Mouse (Mus musculus) forebrain, embryonic 14.5 days (tissue): ENCODE results near the gene Aip. TPM values are rescaled to one million over a fixed set of nuclear protein-coding genes. Genes with fewer than 3 reads are reported as not detected.

Experiments used
- ATAC-seq: fragments of 200-750 bp; cut with Nextera tagmentation; 2 replicates; pipeline ENCODE4 v1.8.0; 2017; ENCODE audit warnings: mild to moderate bottlenecking, moderate library complexity
- DNase-seq: peaks from one replicate; pipeline ENCODE4 v3.0.0-alpha.2; 2015; ENCODE audit warnings: low spot score
- H3K27ac ChIP-seq: fragments of 300-500 bp; sonication (generic); 2 replicates; pipeline ENCODE4 v1.5.1; 2014; ENCODE audit warnings: low read depth, mild to moderate bottlenecking, control low read depth, low read length, moderate library complexity
- H3K27me3 ChIP-seq: fragments of 300-500 bp; sonication (generic); replicated peaks from 2 replicates; pipeline ENCODE4 v1.6.1; 2014; ENCODE audit warnings: low read length, control low read depth, mixed read lengths; ENCODE audit not compliant: control insufficient read depth, insufficient read depth
- H3K36me3 ChIP-seq: fragments of 300-500 bp; sonication (generic); 2 replicates; pipeline ENCODE4 v1.6.1; 2014; ENCODE audit warnings: low read length, control low read depth; ENCODE audit not compliant: control insufficient read depth, insufficient read depth
- H3K4me1 ChIP-seq: fragments of 300-500 bp; sonication (generic); 2 replicates; pipeline ENCODE4 v1.6.1; 2014; ENCODE audit warnings: antibody characterized with exemption, low read length, control low read depth; ENCODE audit not compliant: control insufficient read depth, insufficient read depth
- H3K4me2 ChIP-seq: fragments of 300-500 bp; sonication (generic); 2 replicates; pipeline ENCODE4 v1.6.1; 2014; ENCODE audit warnings: mild to moderate bottlenecking, control low read depth, low read length
- H3K4me3 ChIP-seq: fragments of 300-500 bp; sonication (generic); 2 replicates; pipeline ENCODE4 v1.5.1; 2014; ENCODE audit warnings: low read depth, low read length, control low read depth
- H3K9ac ChIP-seq: fragments of 300-500 bp; sonication (generic); 2 replicates; pipeline ENCODE4 v1.6.1; 2014; ENCODE audit warnings: mild to moderate bottlenecking, low read length, control low read depth, moderate library complexity
- H3K9me3 ChIP-seq: fragments of 300-500 bp; sonication (generic); replicated peaks from 2 replicates; pipeline ENCODE4 v1.6.1; 2016; ENCODE audit warnings: low read length, control low read depth, mixed read lengths; ENCODE audit not compliant: control insufficient read depth
- WGBS: fragments of 180-500 bp; shearing (Covaris S2); extraction: QIAGEN DNeasy Blood & Tissue Kit; methylation state at CpG from one replicate; pipeline ENCODE4 v1.1.7; 2014; 5-methylcytosine and 5-hydroxymethylcytosine counted together
- polyA plus RNA-seq: library from polyadenylated mRNA; unstranded; fragments of >200 nt; fragmentation: Nextera tagmentation; extraction: Ambion mirVana; gene quantifications from 2 replicates; pipeline ENCODE4 v1.2.1, GENCODE M21; 2014

Gene Aip
- polyA plus RNA-seq, 1 experiment from 2014 or later: 85.2 TPM

GRCm38 (mm10) chr19:4087090-4087489, 38.6 kb downstream of the Aip start:
- H3K36me3 ChIP-seq: no peaks in the 10 kb centered on the region
- ATAC-seq (no peak), DNase-seq (no peak)
- no peaks in the 10 kb centered on the region for H3K4me1 ChIP-seq
- 84% methylated on average over 5 of the region's 5 CpGs for WGBS
- H3K9me3 ChIP-seq: no peaks in the 10 kb centered on the region
- H3K27me3 ChIP-seq: no peaks in the 10 kb centered on the region
- H3K4me2 ChIP-seq: no peak overlapping the region
- H3K27ac ChIP-seq: no peak overlapping the region
- H3K4me3 ChIP-seq: no peak overlapping the region
- no peak overlapping the region for H3K9ac ChIP-seq

DNA sequence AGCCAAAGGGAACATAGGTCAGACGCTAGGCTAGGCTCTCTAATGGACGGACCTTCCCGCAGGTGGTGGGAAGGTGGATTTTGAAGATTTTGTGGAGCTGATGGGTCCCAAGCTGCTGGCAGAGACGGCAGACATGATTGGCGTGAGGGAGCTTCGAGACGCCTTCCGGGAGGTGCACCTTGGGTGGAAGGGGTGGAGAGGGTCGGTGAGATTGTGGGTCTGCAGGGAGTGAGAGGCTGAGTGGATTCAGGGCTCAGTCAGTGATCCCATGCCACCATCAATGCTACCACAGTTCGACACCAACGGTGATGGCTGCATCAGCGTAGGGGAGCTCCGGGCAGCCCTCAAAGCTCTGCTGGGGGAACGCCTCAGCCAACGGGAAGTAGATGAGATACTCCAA, 39.5 kb downstream of the Aip start:
- Histone ChIP-seq H3K9ac (no peak overlapping the region), H3K27me3 (no peaks in the 10 kb centered on the region), H3K4me3 (no peak overlapping the region), H3K4me1 (no peaks in the 10 kb centered on the region), H3K9me3 (no peaks in the 10 kb centered on the region), H3K4me2 (no peak overlapping the region), H3K27ac (no peak overlapping the region), H3K36me3 (no peaks in the 10 kb centered on the region)
- DNase-seq: no peak
- 91% methylated on average over 15 of the region's 15 CpGs for WGBS
- no peak for ATAC-seq

GRCm38 (mm10) chr19:4084984-4085383, 40.7 kb downstream of the Aip start:
- DNase-seq (no peak), ATAC-seq (no peak)
- 75% methylated on average over 1 of the region's 1 CpGs for WGBS
- H3K27me3 ChIP-seq: no peaks in the 10 kb centered on the region
- H3K36me3 ChIP-seq: no peaks in the 10 kb centered on the region
- H3K4me1 ChIP-seq: no peaks in the 10 kb centered on the region
- H3K9me3 ChIP-seq: no peaks in the 10 kb centered on the region
- H3K9ac ChIP-seq: no peak overlapping the region
- no peak overlapping the region for H3K4me2 ChIP-seq
- no peak overlapping the region for H3K27ac ChIP-seq
- H3K4me3 ChIP-seq: no peak overlapping the region

GRCm38 (mm10) chr19:4083826-4084225, 41.8 kb downstream of the Aip start:
- Histone ChIP-seq H3K27me3 (no peaks in the 10 kb centered on the region), H3K36me3 (no peaks in the 10 kb centered on the region), H3K4me1 (no peaks in the 10 kb centered on the region), H3K27ac (no peak overlapping the region), H3K4me2 (no peak overlapping the region), H3K4me3 (no peak overlapping the region), H3K9ac (no peak overlapping the region), H3K9me3 (no peaks in the 10 kb centered on the region)
- DNase-seq (no peak), ATAC-seq (no peak)
- WGBS: 31% methylated on average over 7 of the region's 8 CpGs

- Histone ChIP-seq H3K4me1 (no peaks in the 10 kb centered on the region), H3K4me3 (no peak overlapping the region), H3K9ac (no peak overlapping the region), H3K4me2 (no peak overlapping the region), H3K36me3 (no peaks in the 10 kb centered on the region), H3K27ac (no peak overlapping the region), H3K27me3 (no peaks in the 10 kb centered on the region), H3K9me3 (no peaks in the 10 kb centered on the region)
- WGBS: 63% methylated on average over 7 of the region's 7 CpGs
- DNase-seq (no peak), ATAC-seq (no peak)
Observed at GRCm38 (mm10) chr19:4083316-4083715, 42.3 kb downstream of the Aip start.

- no peak overlapping the region for H3K4me3 ChIP-seq
- H3K4me1 ChIP-seq: no peaks in the 10 kb centered on the region
- no peak for ATAC-seq
- H3K9me3 ChIP-seq: no peaks in the 10 kb centered on the region
- no peak overlapping the region for H3K27ac ChIP-seq
- WGBS: 81% methylated on average over 11 of the region's 11 CpGs
- H3K9ac ChIP-seq: no peak overlapping the region
- no peaks in the 10 kb centered on the region for H3K27me3 ChIP-seq
- no peaks in the 10 kb centered on the region for H3K36me3 ChIP-seq
- no peak for DNase-seq
- H3K4me2 ChIP-seq: no peak overlapping the region
Observed at GRCm38 (mm10) chr19:4082219-4082965, 43.3 kb downstream of the Aip start.

GRCm38 (mm10) chr19:4081394-4081793, 44.3 kb downstream of the Aip start, which contains the start of gene Cabp2:
Gene Cabp2, plus strand, starts transcription at chr19:4081578.
- 60% methylated on average over 3 of the region's 3 CpGs for WGBS
- ATAC-seq (no peak), DNase-seq (no peak)
- Histone ChIP-seq H3K9ac (no peak within 1 kb of the TSS), H3K4me2 (no peak within 1 kb of the TSS), H3K4me1 (no peaks in the 10 kb centered on the region), H3K36me3 (no peaks in the 10 kb centered on the region), H3K4me3 (no peak within 1 kb of the TSS), H3K9me3 (no peaks in the 10 kb centered on the region), H3K27ac (no peak within 1 kb of the TSS), H3K27me3 (no peaks in the 10 kb centered on the region)

- H3K4me3 ChIP-seq: no peak overlapping the region
- no peak overlapping the region for H3K4me2 ChIP-seq
- H3K36me3 ChIP-seq: no peaks in the 10 kb centered on the region
- no peaks in the 10 kb centered on the region for H3K4me1 ChIP-seq
- no peaks in the 10 kb centered on the region for H3K9me3 ChIP-seq
- DNase-seq (no peak), ATAC-seq (no peak)
- no peaks in the 10 kb centered on the region for H3K27me3 ChIP-seq
- WGBS: 67% methylated on average over 8 of the region's 8 CpGs
- H3K9ac ChIP-seq: no peak overlapping the region
- no peak overlapping the region for H3K27ac ChIP-seq
Observed at GRCm38 (mm10) chr19:4080511-4081009, 45.1 kb downstream of the Aip start.

DNA sequence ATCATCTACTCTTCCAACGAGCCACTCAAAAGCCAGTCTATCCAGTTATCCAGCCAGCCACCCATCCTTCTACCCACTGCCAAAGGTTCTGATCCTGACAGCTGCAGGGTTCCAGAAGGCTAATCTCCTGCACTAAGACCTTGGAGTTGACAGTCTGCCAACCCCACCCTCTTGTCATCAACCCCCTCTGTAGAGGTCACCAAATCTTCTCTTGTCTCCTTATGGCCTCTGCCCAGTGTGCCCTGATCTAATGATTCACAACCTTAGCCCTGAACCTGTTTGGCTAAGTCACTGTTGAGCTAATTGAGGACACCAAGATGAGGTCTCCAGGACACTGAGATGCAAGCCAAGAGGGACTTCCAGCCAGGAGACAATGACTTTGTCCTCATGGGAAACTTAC, 46.1 kb downstream of the Aip start:
- no peaks in the 10 kb centered on the region for H3K27me3 ChIP-seq
- DNase-seq: no peak
- H3K4me3 ChIP-seq: no peak overlapping the region
- no peaks in the 10 kb centered on the region for H3K4me1 ChIP-seq
- H3K36me3 ChIP-seq: no peaks in the 10 kb centered on the region
- H3K4me2 ChIP-seq: no peak overlapping the region
- ATAC-seq: no peak
- WGBS: 82% methylated on average over 1 of the region's 1 CpGs
- H3K9ac ChIP-seq: no peak overlapping the region
- no peaks in the 10 kb centered on the region for H3K9me3 ChIP-seq
- no peak overlapping the region for H3K27ac ChIP-seq
